Mouse (Mus musculus): ENCODE measurements at regions not wholly inside any gene's neighbourhood (a gene's known extent, or its start where the extent isn't known, plus 50 kb on each side); places are given as distances from the start of the nearest gene placed in this dataset.

DNA sequence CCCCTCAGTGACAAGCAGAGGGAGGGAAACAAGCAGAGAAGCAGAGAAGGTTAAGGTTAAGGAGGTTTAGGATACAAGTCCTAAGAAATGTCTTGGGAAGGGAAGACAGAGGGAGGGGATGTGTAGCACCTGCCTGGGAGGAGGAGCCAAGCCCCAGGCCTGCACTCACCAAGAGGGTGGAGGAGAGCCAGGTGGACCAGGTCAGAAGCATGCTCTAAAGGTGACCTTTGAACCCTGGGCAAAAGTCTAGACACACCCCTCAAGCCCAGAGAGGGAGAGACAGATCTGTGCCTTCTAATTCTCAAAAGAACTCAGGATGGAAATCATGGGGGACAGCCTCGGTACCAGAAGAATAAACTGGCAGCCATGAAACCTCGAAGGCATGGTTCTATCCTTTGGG, 54.4 kb upstream of the Calm2 start:
- intact Hi-C loops (cut with DNase I) = no loop called here

GRCm38 (mm10) chr17:87501687-87502387, 55.1 kb upstream of the Calm2 start:
- intact Hi-C loops (cut with DNase I) = no loop called here
- peak in 1 of 2 experiments; percentile 34 for DNase-seq

More for the DNA sequence above, 54.4 kb upstream of the Calm2 start:
- no peak for DNase-seq

GRCm38 (mm10) chr17:87502388-87503369, 55.9 kb upstream of the Calm2 start:
- no peak for DNase-seq
- intact Hi-C loops (cut with DNase I) = no loop called here

DNA sequence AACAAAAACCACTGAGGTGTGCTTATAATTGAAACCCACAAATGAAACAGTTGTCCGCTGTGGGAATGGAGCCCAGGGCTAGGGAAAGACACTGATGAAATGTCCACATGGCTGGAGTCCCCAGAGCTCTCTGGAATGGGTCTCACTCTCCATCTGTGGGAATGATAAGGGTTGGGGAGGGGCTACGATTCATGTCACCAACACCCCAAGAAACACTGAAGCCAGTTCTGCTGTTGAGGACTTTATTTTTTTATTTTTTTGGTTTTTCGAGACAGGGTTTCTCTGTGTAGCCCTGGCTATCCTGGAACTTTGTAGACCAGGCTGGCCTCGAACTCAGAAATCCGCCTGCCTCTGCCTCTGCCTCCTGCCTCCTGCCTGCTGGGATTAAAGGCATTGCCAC, 56.8 kb upstream of the Calm2 start:
- peak; percentile 31 to 36 for DNase-seq
- intact Hi-C loops (cut with DNase I) = no loop called here

DNA sequence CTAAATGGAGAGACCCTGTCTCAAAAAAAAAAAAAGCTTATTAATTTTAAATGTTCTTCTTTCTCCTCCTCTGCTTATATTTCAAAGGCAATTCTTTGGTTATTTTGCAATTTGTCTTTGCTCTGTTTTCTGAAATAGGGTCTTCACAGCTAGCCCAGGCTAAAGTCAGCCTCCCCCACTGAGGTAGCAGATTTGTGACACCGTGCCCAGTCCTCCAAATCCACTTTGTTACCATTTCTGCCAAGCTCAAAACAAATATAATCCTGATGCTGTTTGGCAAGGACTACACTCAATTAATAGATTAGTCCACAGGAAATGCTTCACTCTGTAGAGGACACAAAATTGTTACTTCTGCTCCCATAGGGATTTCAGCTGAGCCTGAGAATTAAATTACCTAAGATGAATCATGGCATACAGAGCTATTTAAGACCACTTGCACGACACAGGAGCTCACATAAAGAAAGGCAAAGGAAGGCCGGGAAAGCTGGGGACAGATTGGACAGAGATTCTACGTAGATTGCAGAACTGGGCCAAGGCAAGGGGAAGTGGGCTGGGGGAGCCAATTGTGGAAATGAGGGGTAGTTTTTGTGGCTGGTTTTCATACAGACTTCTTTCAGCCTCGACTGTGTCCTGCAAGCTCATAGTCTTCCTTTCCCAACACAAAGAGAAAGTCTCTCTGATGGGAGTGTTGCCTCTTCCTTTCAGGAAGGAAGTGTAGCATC, 58.4 kb upstream of the Calm2 start:
- intact Hi-C loops (cut with DNase I) = no loop called here

GRCm38 (mm10) chr17:87507848-87508247, 61.1 kb upstream of the Calm2 start:
- intact Hi-C loops (cut with DNase I) = no loop called here
- no peak for DNase-seq

More for the DNA sequence above, 58.4 kb upstream of the Calm2 start:
- DNase-seq = no peak

GRCm38 (mm10) chr17:87508582-87509253, 62.0 kb upstream of the Calm2 start:
- intact Hi-C loops (cut with DNase I) = no loop called here
- DNase-seq = no peak

GRCm38 (mm10) chr17:87512000-87512611, 65.4 kb upstream of the Calm2 start:
- intact Hi-C loops (cut with DNase I) = no loop called here
- DNase-seq = no peak

GRCm38 (mm10) chr17:87513822-87514221, 67.1 kb upstream of the Calm2 start:
- intact Hi-C loops (cut with DNase I) = no loop called here
- DNase-seq = no peak

DNA sequence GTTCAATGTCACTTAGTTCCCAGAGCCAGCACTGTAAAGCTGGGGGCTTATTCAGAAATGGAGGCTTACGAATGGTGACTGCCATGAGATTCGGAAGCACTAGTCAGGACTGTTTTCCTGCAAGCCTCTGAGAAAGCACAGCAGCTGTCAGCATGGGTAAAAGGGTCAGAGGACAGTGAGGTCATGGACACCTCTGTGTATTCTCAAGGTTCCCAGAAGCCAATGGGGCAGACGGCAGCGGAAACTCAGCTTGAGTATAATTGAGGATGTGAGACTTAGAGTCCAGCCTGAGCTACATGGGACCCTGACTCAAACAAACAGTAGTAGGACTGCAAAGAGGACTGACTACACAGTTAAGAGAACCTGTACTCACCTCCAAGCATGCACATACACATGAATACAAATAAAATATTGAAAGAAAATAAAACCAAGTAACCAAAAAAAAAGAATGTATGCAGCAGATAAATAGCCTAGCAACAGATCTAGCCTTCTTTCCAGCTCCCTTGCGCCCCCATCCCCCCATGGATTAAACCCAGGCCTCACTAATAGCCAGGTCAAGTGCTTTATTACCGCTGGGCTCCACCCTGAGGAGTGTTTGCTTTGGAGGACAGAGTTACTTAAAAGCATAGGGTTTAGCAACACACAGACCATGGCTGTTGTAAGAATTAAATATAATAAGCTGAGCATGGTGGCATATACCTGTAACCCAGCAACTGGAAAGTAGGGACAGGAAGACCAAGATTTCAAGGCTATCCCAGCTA, 67.8 kb upstream of the Calm2 start:
- intact Hi-C loops (cut with DNase I) = no loop called here

GRCm38 (mm10) chr17:87517258-87517657, 70.5 kb upstream of the Calm2 start:
- no peak for DNase-seq
- intact Hi-C loops (cut with DNase I) = no loop called here

More for the DNA sequence above, 67.8 kb upstream of the Calm2 start:
- DNase-seq = no peak

DNA sequence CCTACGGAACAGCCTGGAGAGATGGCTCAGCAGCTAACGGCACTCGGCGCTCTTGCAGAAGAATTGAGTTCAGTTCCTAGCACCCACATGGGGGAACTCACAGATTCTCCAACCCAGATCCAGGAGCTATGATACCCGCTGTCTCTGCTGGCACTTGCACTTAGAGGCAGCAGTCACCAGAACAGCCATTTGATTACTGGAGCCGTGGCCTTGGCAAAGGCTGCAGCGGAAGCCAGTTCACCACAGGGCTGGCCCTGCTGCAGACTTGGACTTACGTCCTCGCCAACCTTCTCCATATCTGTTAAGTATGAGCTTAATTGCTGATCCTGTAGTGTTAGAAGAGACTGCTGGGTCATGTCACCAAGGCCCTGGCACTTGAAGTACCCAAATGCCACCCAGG, 72.7 kb upstream of the Calm2 start:
- intact Hi-C loops (cut with DNase I) = no loop called here
- DNase-seq = no peak

DNA sequence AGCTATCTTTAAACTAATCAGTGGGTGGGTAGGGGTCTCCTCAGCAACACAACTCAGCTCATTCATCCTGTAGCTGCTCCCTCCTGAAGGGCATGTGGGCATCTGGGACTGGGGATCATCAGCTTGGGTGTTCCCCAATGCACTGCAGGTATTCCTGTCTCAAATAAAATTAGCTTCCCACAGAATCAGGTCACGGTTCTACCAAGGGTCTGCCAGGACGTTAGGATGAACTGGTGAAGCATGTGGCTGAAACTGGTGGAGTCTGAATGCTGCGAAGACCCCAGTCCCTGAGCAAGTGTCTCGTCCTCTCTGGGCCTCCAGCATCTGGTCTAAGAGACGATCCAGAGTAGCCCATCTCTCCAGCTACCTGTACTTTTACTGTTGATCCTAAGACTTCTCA, 74.1 kb upstream of the Calm2 start:
- intact Hi-C loops (cut with DNase I) = no loop called here
- DNase-seq = no peak

DNA sequence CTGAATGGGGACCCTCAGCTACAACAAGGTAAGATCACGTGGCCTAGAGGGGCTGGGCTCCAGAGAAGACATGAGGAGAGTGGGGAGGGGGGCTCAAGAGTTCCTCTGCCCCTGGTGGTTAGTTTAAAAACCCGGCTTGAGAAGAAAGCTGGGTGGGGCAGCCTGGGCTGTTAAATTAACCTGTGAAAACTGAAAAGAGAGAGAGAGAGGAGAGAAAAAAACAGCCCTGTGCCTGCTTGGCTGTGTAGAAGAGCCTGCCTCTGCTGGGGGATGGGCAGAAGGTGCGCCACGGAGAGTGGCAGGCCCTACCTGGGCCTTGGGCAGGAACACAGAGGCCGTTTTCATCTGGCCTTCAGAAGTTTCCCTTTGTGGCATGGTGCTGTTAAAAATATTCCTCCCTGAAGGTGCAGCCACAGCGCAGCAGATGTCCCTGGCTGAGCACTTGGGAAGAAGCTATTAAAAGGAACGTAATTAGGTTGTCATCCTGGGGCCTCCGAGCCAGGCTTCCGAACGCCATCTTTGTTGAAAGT, 75.0 kb upstream of the Calm2 start:
- intact Hi-C loops (cut with DNase I) = no loop called here
- no peak for DNase-seq

DNA sequence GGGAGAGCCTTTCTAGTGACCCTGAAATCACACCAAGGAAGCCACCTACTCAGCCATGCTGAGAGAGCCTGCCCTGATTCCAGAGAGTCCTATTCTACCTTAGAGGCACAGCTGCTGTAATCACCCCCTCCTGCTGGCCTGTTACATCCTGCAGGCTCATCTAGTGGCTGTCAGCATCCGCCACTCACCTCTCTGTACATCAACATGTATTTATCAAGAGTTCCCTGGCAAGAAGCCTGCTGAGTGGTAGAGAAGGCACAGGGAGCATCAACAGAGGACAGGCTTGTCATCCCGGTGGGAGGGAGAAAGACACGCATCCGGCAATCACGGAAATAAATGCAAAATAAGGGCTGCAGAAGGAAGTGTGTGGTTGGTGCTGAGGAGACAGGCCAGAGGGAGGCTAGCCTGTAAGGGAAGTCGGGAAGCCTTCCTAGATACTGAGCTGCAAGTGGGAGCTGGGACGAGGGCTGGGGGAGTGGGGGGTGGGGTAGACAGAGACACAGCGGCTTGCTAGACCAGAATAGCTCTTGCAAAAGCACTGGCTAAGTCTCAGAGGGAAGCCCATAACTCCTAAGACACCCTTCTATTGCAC, 75.9 kb upstream of the Calm2 start:
- intact Hi-C loops (cut with DNase I) = no loop called here
- DNase-seq = no peak

GRCm38 (mm10) chr17:87523643-87524042, 76.9 kb upstream of the Calm2 start:
- DNase-seq = no peak
- intact Hi-C loops (cut with DNase I) = no loop called here

- DNase-seq = no peak
- intact Hi-C loops (cut with DNase I) = loop anchor here (5.0 kb wide), 1 partner anchor 50 kb away; no protein-coding TSS in a partner anchor
Measured at GRCm38 (mm10) chr17:87527174-87527573, 80.4 kb upstream of the Calm2 start.

DNA sequence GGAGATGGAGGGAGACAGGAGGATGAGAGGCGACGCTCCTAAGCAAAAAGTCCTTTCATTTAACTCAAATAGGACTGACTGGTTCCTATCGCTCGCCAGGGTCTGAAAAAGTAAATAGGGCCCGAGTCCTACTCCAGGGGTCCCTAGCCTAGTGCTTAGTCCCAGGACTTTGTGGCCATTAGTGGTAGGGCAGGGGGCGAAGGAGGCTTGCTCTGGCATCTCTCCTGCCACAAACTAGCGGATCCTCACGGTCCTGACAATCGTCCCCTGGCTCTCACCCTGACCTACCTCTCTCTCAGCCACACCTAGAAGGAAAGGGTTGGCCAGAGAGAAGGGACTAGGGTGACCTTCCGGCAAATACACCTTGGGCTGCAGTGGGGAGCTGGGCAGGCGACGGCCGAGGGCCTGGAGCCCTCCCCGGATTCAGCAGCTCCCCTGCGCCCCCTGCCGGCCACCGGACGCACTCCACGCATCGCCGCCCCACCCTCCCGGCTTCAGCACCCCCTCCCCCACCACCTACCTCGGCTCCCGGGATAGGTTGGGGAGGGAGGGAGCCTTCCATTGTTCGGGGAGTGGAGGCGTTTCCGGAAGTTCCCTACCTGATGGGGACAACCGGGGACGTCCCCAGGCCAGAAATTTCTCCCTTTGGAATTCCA, 83.6 kb upstream of the Calm2 start:
- intact Hi-C loops (cut with DNase I) = loop anchor here (2.0 kb wide), 3 partner anchors 41 to 213 kb away; partner anchors contain the start of gene Calm2
- DNase-seq = peak; percentile 93 to 95

Data from heart, postnatal 14 days (tissue).